Mouse (Mus musculus): ENCODE measurements around the gene Tmem44. TPM values are rescaled to one million over a fixed set of nuclear protein-coding genes. Genes with fewer than 3 reads are reported as not detected.
A peak's percentile ranks its signal among the peaks of the same experiment; 100 is the strongest.

Tmem44 gene
- polyA plus RNA-seq, 1 experiment from 2014 or later = 0.90 TPM

DNA sequence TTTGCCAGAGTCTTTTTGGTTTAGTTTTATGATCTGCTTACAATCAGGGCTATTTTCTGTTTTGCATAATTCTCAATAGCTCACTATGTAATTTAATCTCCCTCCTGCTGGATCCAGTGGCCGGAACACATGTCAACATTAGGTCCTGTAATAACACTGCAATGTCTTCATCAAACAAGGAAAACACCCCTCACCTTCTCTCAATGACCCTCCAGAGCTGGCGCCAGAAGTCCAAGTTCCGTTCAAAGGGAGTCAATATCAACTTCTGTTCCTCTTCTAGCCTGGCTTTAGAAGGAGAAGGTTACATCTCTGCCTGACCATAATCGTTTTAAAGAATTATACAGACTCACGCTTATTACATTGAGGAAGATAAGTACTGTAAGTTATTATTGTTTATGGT is 30.1 kb upstream of the Tmem44 start:
- Histone ChIP-seq H3K36me3 (replicated peaks) (peaks cover 95% of the 10 kb centered on the region), H3K27ac (replicated peaks) (no peak overlapping the region), H3K9ac (no peak overlapping the region), H3K9me3 (replicated peaks) (no peaks in the 10 kb centered on the region), H3K4me1 (replicated peaks) (no peaks in the 10 kb centered on the region; the same call in 1 of the 2 replicates), H3K4me2 (no peak overlapping the region), H3K4me3 (replicated peaks) (no peak overlapping the region), H3K27me3 (no peaks in the 10 kb centered on the region)
- ATAC-seq (ENCODE audit: insufficient read depth) = no peak
- 81% methylated on average over 5 of the region's 5 CpGs for WGBS (ENCODE audit: insufficient replicate concordance)

DNA sequence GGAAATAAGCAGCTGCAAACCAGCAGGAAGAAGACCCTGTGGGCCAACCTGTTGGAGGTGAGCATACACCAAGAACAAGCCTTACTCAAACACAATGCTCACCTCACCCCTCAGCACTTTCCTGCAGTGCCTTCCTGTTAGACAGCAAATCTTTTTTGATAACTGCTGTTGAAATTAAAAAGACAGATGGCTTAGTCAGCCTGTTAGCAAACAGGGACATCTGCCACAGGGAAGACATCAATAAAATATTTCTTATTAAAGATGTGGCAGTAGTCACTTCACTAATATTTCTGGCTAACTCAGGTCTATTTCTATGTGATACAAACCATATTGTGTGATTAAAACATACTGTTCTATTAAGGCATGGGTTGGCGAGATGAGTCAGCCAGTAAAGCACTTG is 25.8 kb upstream of the Tmem44 start:
- no peak for ATAC-seq (ENCODE audit: insufficient read depth)
- 64% methylated on average over 1 of the region's 1 CpGs for WGBS (ENCODE audit: insufficient replicate concordance)
- Histone ChIP-seq H3K9ac (no peak overlapping the region), H3K36me3 (replicated peaks) (peaks cover 96% of the 10 kb centered on the region), H3K4me2 (no peak overlapping the region), H3K4me1 (replicated peaks) (no peaks in the 10 kb centered on the region), H3K27ac (replicated peaks) (no peak overlapping the region), H3K4me3 (replicated peaks) (no peak overlapping the region), H3K27me3 (no peaks in the 10 kb centered on the region), H3K9me3 (replicated peaks) (no peaks in the 10 kb centered on the region)

- 48% methylated on average over 7 of the region's 7 CpGs for WGBS (ENCODE audit: insufficient replicate concordance)
- Histone ChIP-seq H3K4me2 (no peak overlapping the region), H3K27me3 (no peaks in the 10 kb centered on the region), H3K4me1 (replicated peaks) (no peaks in the 10 kb centered on the region), H3K9me3 (replicated peaks) (no peaks in the 10 kb centered on the region), H3K9ac (no peak overlapping the region), H3K27ac (replicated peaks) (no peak overlapping the region), H3K4me3 (replicated peaks) (no peak overlapping the region), H3K36me3 (replicated peaks) (peaks cover 96% of the 10 kb centered on the region)
- no peak for ATAC-seq (ENCODE audit: insufficient read depth)
Observed at GRCm38 (mm10) chr16:30575815-30576214, 25.2 kb upstream of the Tmem44 start.

DNA sequence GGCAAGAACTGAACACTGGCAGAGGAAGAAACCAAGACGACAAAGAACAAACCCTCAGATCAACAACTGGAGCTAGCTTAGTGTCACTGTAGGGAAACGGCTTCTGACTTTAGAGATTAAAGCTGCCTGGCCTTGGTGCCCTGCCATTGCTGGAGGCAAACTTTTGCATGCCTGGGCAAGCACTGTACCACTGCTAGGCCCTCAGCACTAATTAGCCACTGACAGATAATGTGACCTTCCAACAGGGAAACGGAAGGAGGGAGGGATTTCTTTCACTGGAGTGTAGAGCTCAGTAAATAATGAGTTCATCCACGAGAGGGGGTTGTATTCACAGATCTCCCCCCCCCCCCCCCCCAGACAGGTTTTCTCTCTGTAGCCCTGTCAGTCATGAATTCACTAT is 21.6 kb upstream of the Tmem44 start:
- ATAC-seq (ENCODE audit: insufficient read depth) = no peak
- no peaks in the 10 kb centered on the region for H3K4me1 ChIP-seq (replicated peaks)
- H3K4me2 ChIP-seq = no peak overlapping the region
- peaks cover 95% of the 10 kb centered on the region for H3K36me3 ChIP-seq (replicated peaks)
- WGBS (ENCODE audit: insufficient replicate concordance) = 67% methylated on average over 4 of the region's 4 CpGs
- H3K27me3 ChIP-seq = no peaks in the 10 kb centered on the region
- no peaks in the 10 kb centered on the region for H3K9me3 ChIP-seq (replicated peaks)
- no peak overlapping the region for H3K9ac ChIP-seq
- no peak overlapping the region for H3K4me3 ChIP-seq (replicated peaks)
- H3K27ac ChIP-seq (replicated peaks) = no peak overlapping the region

- no peaks in the 10 kb centered on the region for H3K9me3 ChIP-seq (replicated peaks)
- no peak overlapping the region for H3K27ac ChIP-seq (replicated peaks)
- H3K4me3 ChIP-seq (replicated peaks) = no peak overlapping the region
- WGBS (ENCODE audit: insufficient replicate concordance) = 67% methylated on average over 5 of the region's 5 CpGs
- no peak for ATAC-seq (ENCODE audit: insufficient read depth)
- H3K4me1 ChIP-seq (replicated peaks) = peaks cover 4% of the 10 kb centered on the region
- no peak overlapping the region for H3K9ac ChIP-seq
- H3K27me3 ChIP-seq = no peaks in the 10 kb centered on the region
- H3K36me3 ChIP-seq (replicated peaks) = peaks cover 95% of the 10 kb centered on the region
- no peak overlapping the region for H3K4me2 ChIP-seq
Observed at GRCm38 (mm10) chr16:30571378-30571777, 20.7 kb upstream of the Tmem44 start.

DNA sequence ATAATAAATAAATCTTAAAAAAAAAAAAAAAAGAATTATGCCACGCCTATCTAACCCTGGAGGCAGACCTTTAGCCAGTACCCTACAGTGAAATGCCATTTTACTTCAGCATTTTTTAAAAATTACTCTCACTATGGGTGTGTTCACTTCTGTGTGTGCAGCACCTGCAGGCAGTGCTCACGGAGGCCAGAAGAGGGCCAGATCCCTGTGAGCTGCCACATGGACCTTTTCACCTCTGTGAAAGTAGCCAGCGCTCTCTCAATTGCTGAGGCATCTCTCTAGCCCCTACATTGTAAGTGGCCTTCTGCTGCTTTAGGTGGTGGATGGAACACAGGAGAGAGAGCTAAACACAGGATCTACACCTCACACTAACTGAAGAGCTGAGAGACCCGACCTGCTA is 19.5 kb upstream of the Tmem44 start:
- Histone ChIP-seq H3K36me3 (replicated peaks) (peaks cover 92% of the 10 kb centered on the region), H3K27me3 (no peaks in the 10 kb centered on the region), H3K4me3 (replicated peaks) (no peak overlapping the region), H3K27ac (replicated peaks) (no peak overlapping the region), H3K9me3 (replicated peaks) (no peaks in the 10 kb centered on the region), H3K9ac (no peak overlapping the region), H3K4me1 (replicated peaks) (peaks cover 16% of the 10 kb centered on the region), H3K4me2 (no peak overlapping the region)
- ATAC-seq (ENCODE audit: insufficient read depth) = no peak
- 78% methylated on average over 4 of the region's 4 CpGs for WGBS (ENCODE audit: insufficient replicate concordance)

- H3K36me3 ChIP-seq (replicated peaks) = peaks cover 96% of the 10 kb centered on the region
- 0 out of 2 replicates have a peak overlapping the region, but pooled peaks have one; percentile 7 for H3K4me3 ChIP-seq (replicated peaks)
- H3K27ac ChIP-seq (replicated peaks) = peak overlapping the region; percentile 73
- 31% methylated on average over 6 of the region's 6 CpGs for WGBS (ENCODE audit: insufficient replicate concordance)
- H3K9ac ChIP-seq = no peak overlapping the region; the same call in 1 of the 2 replicates
- no peaks in the 10 kb centered on the region for H3K9me3 ChIP-seq (replicated peaks)
- H3K27me3 ChIP-seq = no peaks in the 10 kb centered on the region
- ATAC-seq (ENCODE audit: insufficient read depth) = peak; percentile 91
- peaks cover 25% of the 10 kb centered on the region for H3K4me1 ChIP-seq (replicated peaks)
- peak overlapping the region; percentile 47 for H3K4me2 ChIP-seq
Observed at GRCm38 (mm10) chr16:30565631-30566030, 15.0 kb upstream of the Tmem44 start.

DNA sequence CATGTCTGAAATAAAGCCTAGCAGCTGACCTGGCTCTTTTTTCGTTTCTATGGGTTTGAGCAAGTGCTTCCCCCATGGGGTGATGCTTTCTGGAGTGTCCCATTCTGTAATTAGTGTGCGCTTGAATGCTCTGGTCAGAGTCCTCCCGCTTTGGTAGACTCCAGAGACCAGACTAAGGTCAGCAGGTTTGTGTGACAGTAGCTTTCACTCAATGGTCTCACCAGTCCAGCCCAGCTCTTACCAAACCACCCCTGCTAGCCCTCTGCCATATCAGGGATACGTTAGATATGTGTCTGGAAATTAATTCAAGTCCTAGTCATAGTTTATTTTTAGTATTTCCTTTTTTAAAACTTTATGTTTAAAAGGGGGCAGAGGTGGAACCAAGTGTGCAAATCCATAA is 10.0 kb upstream of the Tmem44 start:
- no peak overlapping the region for H3K9ac ChIP-seq
- H3K9me3 ChIP-seq (replicated peaks) = no peaks in the 10 kb centered on the region
- no peak overlapping the region for H3K27ac ChIP-seq (replicated peaks)
- peaks cover 78% of the 10 kb centered on the region for H3K36me3 ChIP-seq (replicated peaks)
- WGBS (ENCODE audit: insufficient replicate concordance) = 86% methylated on average over 4 of the region's 4 CpGs
- H3K4me1 ChIP-seq (replicated peaks) = peaks cover 13% of the 10 kb centered on the region
- H3K4me3 ChIP-seq (replicated peaks) = no peak overlapping the region
- H3K4me2 ChIP-seq = no peak overlapping the region
- ATAC-seq (ENCODE audit: insufficient read depth) = no peak
- no peaks in the 10 kb centered on the region for H3K27me3 ChIP-seq

- no peak overlapping the region for H3K4me2 ChIP-seq
- H3K4me1 ChIP-seq (replicated peaks) = 0 out of 2 replicates have a peak, but pooled peaks cover 2% of the 10 kb centered on the region
- H3K36me3 ChIP-seq (replicated peaks) = peaks cover 67% of the 10 kb centered on the region
- no peak overlapping the region for H3K9ac ChIP-seq
- ATAC-seq (ENCODE audit: insufficient read depth) = no peak
- no peaks in the 10 kb centered on the region for H3K9me3 ChIP-seq (replicated peaks)
- no peak overlapping the region for H3K4me3 ChIP-seq (replicated peaks)
- no peaks in the 10 kb centered on the region for H3K27me3 ChIP-seq
- 69% methylated on average over 5 of the region's 5 CpGs for WGBS (ENCODE audit: insufficient replicate concordance)
- H3K27ac ChIP-seq (replicated peaks) = no peak overlapping the region
Observed at GRCm38 (mm10) chr16:30559312-30559992, 8.8 kb upstream of the Tmem44 start.

- Histone ChIP-seq H3K27me3 (peaks cover 33% of the 10 kb centered on the region), H3K4me2 (no peak overlapping the region), H3K27ac (replicated peaks) (no peak overlapping the region), H3K9ac (no peak overlapping the region), H3K36me3 (replicated peaks) (peaks cover 14% of the 10 kb centered on the region), H3K4me1 (replicated peaks) (peaks cover 18% of the 10 kb centered on the region), H3K4me3 (replicated peaks) (no peak overlapping the region), H3K9me3 (replicated peaks) (no peaks in the 10 kb centered on the region)
- no peak for ATAC-seq (ENCODE audit: insufficient read depth)
- WGBS (ENCODE audit: insufficient replicate concordance) = 76% methylated on average over 8 of the region's 8 CpGs
Observed at GRCm38 (mm10) chr16:30554109-30554508, 3.5 kb upstream of the Tmem44 start.

GRCm38 (mm10) chr16:30552621-30553338 is 2.1 kb upstream of the Tmem44 start:
- 31% methylated on average over 11 of the region's 11 CpGs for WGBS (ENCODE audit: insufficient replicate concordance)
- H3K9ac ChIP-seq = no peak overlapping the region
- H3K4me2 ChIP-seq = no peak overlapping the region
- ATAC-seq (ENCODE audit: insufficient read depth) = no peak
- 0 out of 2 replicates have a peak, but pooled peaks cover 6% of the 10 kb centered on the region for H3K36me3 ChIP-seq (replicated peaks)
- no peak overlapping the region; the same call in 1 of the 2 replicates for H3K27ac ChIP-seq (replicated peaks)
- peaks cover 46% of the 10 kb centered on the region for H3K27me3 ChIP-seq
- H3K9me3 ChIP-seq (replicated peaks) = no peaks in the 10 kb centered on the region
- H3K4me3 ChIP-seq (replicated peaks) = no peak overlapping the region
- H3K4me1 ChIP-seq (replicated peaks) = peaks cover 18% of the 10 kb centered on the region

Measured in liver, embryonic 15.5 days (tissue).